Mouse (Mus musculus) embryo, embryonic 9.5 days (tissue): ENCODE measurements around the gene Crkl.
A peak's percentile ranks its signal among the peaks of the same experiment; 100 is the strongest.

Source experiments
- DNase-seq: peaks from one replicate; pipeline ENCODE4 v3.0.0-alpha.2; 2017; ENCODE audit errors: extremely low spot score

Gene Crkl

GRCm38 (mm10) chr16:17528276-17528675 is 76.5 kb downstream of the Crkl start:
- DNase-seq = no peak

GRCm38 (mm10) chr16:17529981-17530586 is 78.3 kb downstream of the Crkl start:
- DNase-seq = no peak

GRCm38 (mm10) chr16:17530640-17531288 is 79.0 kb downstream of the Crkl start, which contains the start of gene Thap7:
Thap7 (minus strand) TSS chr16:17531136.
- DNase-seq = peak; percentile 97

GRCm38 (mm10) chr16:17532271-17532670 is 80.5 kb downstream of the Crkl start:
- DNase-seq = no peak

- no peak for DNase-seq
Measured at GRCm38 (mm10) chr16:17532676-17533329, 81.0 kb downstream of the Crkl start.

- no peak for DNase-seq
Measured at GRCm38 (mm10) chr16:17536584-17536983, 84.8 kb downstream of the Crkl start.
